Mouse (Mus musculus) mammary gland, adult 2 months (tissue): ENCODE results near the gene Fbxo9. TPM values are rescaled to one million over a fixed set of nuclear protein-coding genes. Genes with fewer than 3 reads are reported as not detected.

Experiments used
- polyA plus RNA-seq: library from polyadenylated mRNA; depleted of rRNA; stranded (reverse); fragments of >200 nt; gene quantifications from 2 replicates; pipeline ENCODE4 v1.2.3, GENCODE M21; 2012; ENCODE audit warnings: low replicate concordance; rRNA removed

Gene Fbxo9
- 68.2 and 130 TPM in 2 replicates for polyA plus RNA-seq

DNA sequence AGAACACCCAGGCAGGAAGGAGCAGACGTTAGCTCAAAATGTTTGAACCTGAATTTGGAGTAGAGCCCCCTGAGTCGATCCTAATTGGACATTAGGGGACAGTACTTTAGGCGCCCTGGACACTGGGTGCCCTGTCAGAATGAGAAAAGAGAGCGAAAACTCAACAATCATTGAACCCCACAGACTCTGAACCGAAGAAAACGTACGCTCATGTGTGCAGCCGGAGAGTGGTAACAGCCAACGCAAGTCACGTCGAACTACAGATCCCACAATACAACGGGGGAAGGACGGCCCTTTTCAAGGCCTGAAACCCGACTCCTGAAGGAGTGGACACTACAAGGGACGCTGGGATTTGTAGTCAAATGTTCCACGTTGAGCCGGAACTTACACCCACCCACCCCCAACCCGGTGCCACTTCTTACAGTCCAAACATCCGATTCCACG, at the start of gene Fbxo9, which contains the start of gene Ick:
Fbxo9 (minus strand) TSS at position 270 of the 444 bp plus-strand sequence.
Ick (plus strand) TSS at position 397 of the 444 bp plus-strand sequence.

DNA sequence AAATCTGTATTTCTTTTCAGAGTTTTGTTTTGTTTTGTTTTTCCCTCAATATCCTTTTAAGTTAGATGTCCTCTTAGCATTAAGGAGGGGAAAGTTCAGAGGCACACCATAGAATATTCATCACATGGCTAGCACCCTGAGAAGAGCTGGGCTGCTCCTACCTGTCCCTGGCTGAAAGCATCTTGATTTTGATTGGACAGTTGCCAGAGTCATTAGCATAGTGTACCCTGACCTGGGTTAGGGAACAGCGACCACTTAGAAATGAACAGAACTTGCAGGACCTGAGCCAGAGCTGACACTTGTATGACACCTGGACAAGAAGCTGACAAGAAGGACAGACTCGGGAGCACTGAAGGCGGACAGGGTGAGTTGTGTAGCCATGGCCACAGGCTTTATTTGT, 57.2 kb downstream of the Fbxo9 start, which contains the start of gene Gcm1:
Gcm1 (plus strand) TSS at position 248 of the 400 bp plus-strand sequence.

Other genes with a start within 250 kb of the Fbxo9 start
- gene Elovl5, start 191.7 kb downstream of the Fbxo9 start, polyA plus RNA-seq, result 44.8 and 145 TPM in 2 replicates
- not detected in 2 replicates for gene Gcm1, start 57.1 kb downstream of the Fbxo9 start, polyA plus RNA-seq
- 13.9 and 15.8 TPM in 2 replicates for gene Ick, start 127 bp upstream of the Fbxo9 start, polyA plus RNA-seq
- gene Gsta4, start 73.7 kb upstream of the Fbxo9 start, polyA plus RNA-seq, result 8.4 and 20.7 TPM in 2 replicates
- gene Gsta1, start 121.6 kb upstream of the Fbxo9 start, polyA plus RNA-seq, result 0.23 TPM in 1 of 2 replicates, not detected in the other
- not detected in 2 replicates for gene Gm3776, start 148.1 kb upstream of the Fbxo9 start, polyA plus RNA-seq
- not detected in 2 replicates for gene Gm10639, start 180.9 kb upstream of the Fbxo9 start, polyA plus RNA-seq
- gene Omt2a, start 205.7 kb upstream of the Fbxo9 start, polyA plus RNA-seq, result not detected in 2 replicates
- gene Omt2b, start 218.5 kb upstream of the Fbxo9 start, polyA plus RNA-seq, result not detected in 2 replicates
- not detected in 2 replicates for gene Gsta2, start 246.7 kb upstream of the Fbxo9 start, polyA plus RNA-seq